Mouse (Mus musculus) C2C12 (cell line): ENCODE data around the gene Inpp5a. TPM values are rescaled to one million over a fixed set of nuclear protein-coding genes. Genes with fewer than 3 reads are reported as not detected.

ENCODE experiments used
- H3K27me3 ChIP-seq: one replicate; pipeline ENCODE4 v1.6.1; 2011; ENCODE audit not compliant: control insufficient read depth, insufficient read depth, insufficient read length
- H3K36me3 ChIP-seq: one replicate; pipeline ENCODE4 v1.6.1; 2011; ENCODE audit not compliant: control insufficient read depth, insufficient read depth
- H3K4me3 ChIP-seq: one replicate; pipeline ENCODE4 v1.5.1; 2011; ENCODE audit warnings: mild to moderate bottlenecking, control low read depth; ENCODE audit not compliant: poor library complexity, insufficient read depth, severe bottlenecking
- H3K79me2 ChIP-seq: one replicate; pipeline ENCODE4 v1.6.1; 2011; ENCODE audit not compliant: control insufficient read depth, insufficient read depth
- H3K79me3 ChIP-seq: one replicate; pipeline ENCODE4 v1.6.1; 2011; ENCODE audit warnings: low read depth, control low read depth
- H3ac ChIP-seq: one replicate; pipeline ENCODE3; 2011; ENCODE audit warnings: low read depth; ENCODE audit not compliant: control insufficient read depth, insufficient read length
- CEBPB ChIP-seq: IDR thresholded peaks from one replicate; pipeline ENCODE4 v1.6.1; 2011; ENCODE audit warnings: low read depth, mild to moderate bottlenecking, control low read depth, moderate library complexity
- CTCF ChIP-seq: IDR thresholded peaks from one replicate; pipeline ENCODE4 v1.5.1; 2011; ENCODE audit not compliant: control insufficient read depth, insufficient read depth, insufficient read length
- FOSL1 ChIP-seq: IDR thresholded peaks from one replicate; pipeline ENCODE4 v1.8.0; 2011; ENCODE audit warnings: mild to moderate bottlenecking, low read length; ENCODE audit not compliant: poor library complexity, insufficient read depth, severe bottlenecking
- MAX ChIP-seq: IDR thresholded peaks from one replicate; pipeline ENCODE4 v1.6.1; 2011; ENCODE audit warnings: mild to moderate bottlenecking, control low read depth
- MYOD1 ChIP-seq: IDR thresholded peaks from one replicate; pipeline ENCODE4 v1.6.1; 2011; ENCODE audit warnings: low read depth; ENCODE audit not compliant: control insufficient read depth, insufficient read length
- MYOG ChIP-seq: IDR thresholded peaks from one replicate; pipeline ENCODE4 v1.6.1; 2011; ENCODE audit not compliant: control insufficient read depth, insufficient read length; ENCODE audit errors: extremely low read depth
- USF1 ChIP-seq: IDR thresholded peaks from one replicate; pipeline ENCODE4 v1.6.1; 2011; ENCODE audit warnings: low read depth, mild to moderate bottlenecking, control low read depth, moderate library complexity
- polyA plus RNA-seq: library from polyadenylated mRNA; unstranded; fragments of >200 nt; fragmentation: generic; extraction: Trizol; gene quantifications from one replicate; pipeline ENCODE4 v1.2.1, GENCODE M21; 2012; ENCODE audit warnings: missing spikeins

The Inpp5a gene
- polyA plus RNA-seq, 1 experiment: 22.7 TPM

DNA sequence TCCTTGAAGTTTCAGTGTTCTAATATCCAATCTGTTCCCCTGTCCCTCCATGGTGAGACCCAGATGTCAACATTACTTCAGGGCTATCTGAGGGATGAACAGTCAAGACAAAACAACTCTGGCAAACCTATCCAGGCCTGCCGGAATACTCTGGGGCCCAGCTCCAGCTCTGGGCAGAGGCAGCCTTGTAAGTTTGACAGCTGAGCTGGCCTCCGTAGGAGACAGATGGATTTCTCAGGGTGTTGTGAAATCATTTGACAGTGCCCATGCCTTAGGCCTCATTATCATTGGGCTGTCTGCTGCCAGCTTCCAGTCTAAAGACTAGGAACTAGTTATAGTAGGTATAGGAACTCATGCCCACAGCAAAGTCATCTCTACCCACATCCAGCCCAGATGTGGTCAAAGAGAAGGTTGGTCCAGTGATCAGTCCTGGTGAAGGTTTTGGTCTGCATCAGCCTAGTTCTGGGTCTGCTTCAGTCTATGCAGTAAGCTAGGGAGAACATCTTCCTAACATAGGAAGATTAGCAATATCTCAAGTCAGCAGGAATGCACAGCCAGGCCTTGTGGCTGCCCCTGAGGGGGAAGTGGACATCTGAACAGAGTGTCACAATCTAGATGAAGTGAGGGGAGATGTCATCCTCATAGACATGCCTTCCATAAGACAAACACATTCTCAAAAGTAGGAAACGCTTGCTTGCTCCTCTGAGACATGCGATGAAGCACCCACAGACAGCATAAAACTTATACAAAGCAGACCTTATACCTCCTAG, 34.4 kb upstream of the Inpp5a start:
- Histone ChIP-seq H3K4me3 (no peak overlapping the region), H3ac (no peak overlapping the region), H3K36me3 (no peaks in the 10 kb centered on the region), H3K27me3 (no peaks in the 10 kb centered on the region), H3K79me3 (no peaks in the 10 kb centered on the region), H3K79me2 (no peaks in the 10 kb centered on the region)
- TF ChIP-seq USF1 (no peak), MYOD1 (no peak), FOSL1 (no peak), CTCF (no peak), MYOG (no peak), CEBPB (no peak), MAX (no peak)

DNA sequence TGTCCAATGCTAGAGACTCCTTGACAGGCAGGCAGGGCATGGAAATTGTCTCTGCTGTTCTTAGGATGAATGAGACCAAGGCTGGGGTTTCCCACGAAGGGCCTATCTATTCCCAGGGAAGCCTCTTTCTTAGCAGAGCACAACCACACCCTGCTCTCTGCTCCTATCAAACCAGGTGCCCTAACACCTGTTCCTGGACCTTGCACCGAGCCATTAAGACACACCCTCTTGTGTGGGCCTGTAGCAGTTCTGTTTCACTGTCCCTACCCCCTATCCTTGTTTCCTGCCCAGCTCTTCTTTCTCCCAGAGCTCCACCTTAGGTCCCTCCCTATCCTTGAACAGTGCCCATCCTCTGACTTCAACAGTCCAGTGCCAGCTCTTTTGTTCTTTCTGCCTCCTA, 31.9 kb upstream of the Inpp5a start:
- H3K36me3 ChIP-seq: no peaks in the 10 kb centered on the region
- no peak overlapping the region for H3K4me3 ChIP-seq
- TF ChIP-seq CEBPB (no peak), USF1 (no peak), FOSL1 (no peak), MAX (no peak), MYOG (no peak), MYOD1 (no peak), CTCF (no peak)
- H3K79me3 ChIP-seq: no peaks in the 10 kb centered on the region
- H3ac ChIP-seq: no peak overlapping the region
- no peaks in the 10 kb centered on the region for H3K27me3 ChIP-seq
- no peaks in the 10 kb centered on the region for H3K79me2 ChIP-seq

GRCm38 (mm10) chr7:139359906-139360305, 29.0 kb upstream of the Inpp5a start:
- TF ChIP-seq MYOG: no peak
- TF ChIP-seq CEBPB: no peak
- no peak for TF ChIP-seq FOSL1
- TF ChIP-seq MYOD1: no peak
- TF ChIP-seq USF1: no peak
- TF ChIP-seq CTCF: no peak
- no peak for TF ChIP-seq MAX
- Histone ChIP-seq H3ac (no peak overlapping the region), H3K27me3 (no peaks in the 10 kb centered on the region), H3K79me2 (no peaks in the 10 kb centered on the region), H3K4me3 (no peak overlapping the region), H3K36me3 (no peaks in the 10 kb centered on the region), H3K79me3 (no peaks in the 10 kb centered on the region)

DNA sequence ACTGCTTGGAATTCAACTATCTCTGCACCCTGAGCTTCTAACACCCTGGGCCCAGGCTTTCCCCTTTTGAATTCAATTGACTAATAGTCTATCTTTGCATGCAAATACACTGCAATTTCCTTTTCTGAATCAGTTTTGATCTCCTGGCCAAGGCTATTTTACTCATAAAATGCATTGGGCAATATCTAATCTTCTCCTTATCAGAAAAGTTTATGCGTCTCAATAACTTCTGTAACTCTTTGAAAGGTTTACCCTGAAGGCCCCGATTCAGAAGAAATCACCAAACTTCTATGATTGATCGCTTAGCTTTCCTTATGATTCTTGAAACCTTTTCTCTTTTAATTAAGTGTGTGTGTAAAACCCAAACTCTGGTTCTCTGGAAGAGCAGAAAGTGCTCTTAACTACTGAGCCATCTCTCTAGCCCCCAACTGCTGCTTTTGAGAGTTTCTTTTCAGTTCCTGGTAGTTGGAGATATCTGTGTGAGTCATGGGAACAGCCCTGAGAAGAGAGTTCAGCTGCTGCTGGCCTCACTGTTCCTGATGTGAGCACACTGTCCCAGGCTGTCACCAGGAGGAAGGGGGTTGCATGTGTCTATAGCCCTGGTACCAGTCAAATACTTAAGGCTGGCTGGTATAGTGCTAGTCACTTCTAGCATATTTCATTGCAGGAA, 27.9 kb upstream of the Inpp5a start:
- Histone ChIP-seq H3ac (no peak overlapping the region), H3K79me3 (no peaks in the 10 kb centered on the region), H3K79me2 (no peaks in the 10 kb centered on the region), H3K27me3 (no peaks in the 10 kb centered on the region), H3K36me3 (no peaks in the 10 kb centered on the region), H3K4me3 (no peak overlapping the region)
- TF ChIP-seq MYOG (no peak), CEBPB (no peak), USF1 (no peak), CTCF (no peak), FOSL1 (no peak), MYOD1 (no peak), MAX (no peak)

DNA sequence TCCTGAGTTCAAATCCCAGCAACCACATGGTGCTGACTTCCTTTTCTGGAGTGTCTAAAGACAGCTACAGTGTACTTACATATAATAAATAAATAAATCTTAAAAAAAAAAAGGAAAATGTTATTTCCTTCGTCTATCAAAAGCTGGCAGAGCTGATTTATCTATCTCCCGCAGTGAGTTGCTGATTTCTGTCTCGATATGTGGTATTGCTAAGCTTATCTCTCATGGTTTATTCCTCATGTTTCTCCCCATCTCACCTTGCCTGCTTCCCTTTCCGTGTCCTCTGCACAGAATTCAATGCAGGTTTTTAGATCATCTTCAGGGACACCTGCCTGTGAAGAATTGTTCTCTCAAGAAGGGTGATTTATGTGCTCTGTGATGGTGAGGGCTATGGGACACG, 27.1 kb upstream of the Inpp5a start:
- Histone ChIP-seq H3K4me3 (no peak overlapping the region), H3K79me3 (no peaks in the 10 kb centered on the region), H3ac (no peak overlapping the region), H3K79me2 (no peaks in the 10 kb centered on the region), H3K36me3 (no peaks in the 10 kb centered on the region), H3K27me3 (no peaks in the 10 kb centered on the region)
- TF ChIP-seq CEBPB (no peak), USF1 (no peak), CTCF (no peak), MYOG (no peak), MAX (no peak), MYOD1 (no peak), FOSL1 (no peak)
